Mouse (Mus musculus): Measurements from ENCODE around the gene Exoc6. TPM values are rescaled to one million over a fixed set of nuclear protein-coding genes. Genes with fewer than 3 reads are reported as not detected.
A peak's percentile ranks its signal among the peaks of the same experiment; 100 is the strongest.
"Not testable (repeated sequence)": the region's sequence is repeated elsewhere in the genome, so short reads cannot be mapped to it uniquely, and the experiment has no call there.

Gene Exoc6
- total RNA-seq, 1 experiment from 2014 or later: 116 TPM

DNA sequence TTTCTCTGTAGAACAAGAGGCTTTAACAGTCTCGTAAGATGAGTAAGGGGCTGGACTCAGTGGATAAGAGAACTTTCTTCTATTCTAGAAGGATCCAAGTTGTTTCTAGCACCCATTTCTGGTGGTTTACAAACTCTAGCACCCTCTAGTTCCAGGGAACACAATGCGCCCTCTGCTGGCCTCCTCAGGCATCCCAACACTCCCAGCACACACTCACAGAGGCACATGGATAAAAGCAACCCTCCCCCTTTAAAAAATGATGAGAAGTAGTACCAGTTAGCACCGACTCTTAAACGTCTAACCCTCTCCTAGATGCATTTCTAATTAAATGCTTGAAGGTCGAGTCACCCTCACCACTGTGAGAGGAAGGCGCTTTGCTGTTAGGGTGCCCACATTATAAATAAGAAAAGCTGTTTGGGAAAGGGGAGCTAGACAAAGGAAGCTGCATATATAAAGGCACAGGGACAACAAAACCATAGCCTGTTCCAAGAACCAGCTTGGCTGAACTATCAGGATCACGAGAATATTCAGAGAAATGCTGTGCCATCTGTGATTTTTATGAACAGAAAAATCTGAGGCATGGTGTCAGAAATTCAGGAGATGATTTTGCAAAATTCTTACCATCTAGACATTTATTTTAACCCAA is 18.9 kb upstream of the Exoc6 start:
- 0 out of 4 replicates have a peak, but pooled peaks of 1 of the 2 experiments have one; percentile 49 for ATAC-seq (replicated peaks in 1 of 2; ENCODE audit: insufficient read depth in 1 of 2, low FRiP score in 2 of 2, low TSS enrichment in 1 of 2, low read depth in 1 of 2, poor library complexity in 2 of 2, severe bottlenecking in 2 of 2)

DNA sequence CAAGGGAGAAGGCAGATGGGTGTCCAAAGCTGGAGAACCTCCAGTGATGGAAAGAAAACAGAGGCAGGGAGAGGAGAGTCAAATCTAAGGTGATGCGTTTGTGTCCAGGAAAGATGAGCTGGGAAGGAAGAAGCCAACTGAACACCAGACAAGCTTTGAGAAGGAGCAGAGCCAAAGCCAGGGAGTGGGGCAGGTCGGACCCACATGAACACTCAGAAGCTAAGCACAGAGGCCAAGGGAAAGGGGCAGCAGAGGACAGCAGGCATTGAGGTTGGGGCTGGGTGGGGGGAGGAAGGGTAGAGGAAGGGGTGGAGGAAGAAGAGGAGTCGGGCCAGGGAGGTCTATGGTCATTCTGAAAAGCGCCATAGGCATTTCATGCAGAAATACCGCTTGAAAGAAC is 17.0 kb upstream of the Exoc6 start:
- ATAC-seq (replicated peaks in 1 of 2; ENCODE audit: insufficient read depth in 1 of 2, low FRiP score in 2 of 2, low TSS enrichment in 1 of 2, low read depth in 1 of 2, poor library complexity in 2 of 2, severe bottlenecking in 2 of 2): no peak

DNA sequence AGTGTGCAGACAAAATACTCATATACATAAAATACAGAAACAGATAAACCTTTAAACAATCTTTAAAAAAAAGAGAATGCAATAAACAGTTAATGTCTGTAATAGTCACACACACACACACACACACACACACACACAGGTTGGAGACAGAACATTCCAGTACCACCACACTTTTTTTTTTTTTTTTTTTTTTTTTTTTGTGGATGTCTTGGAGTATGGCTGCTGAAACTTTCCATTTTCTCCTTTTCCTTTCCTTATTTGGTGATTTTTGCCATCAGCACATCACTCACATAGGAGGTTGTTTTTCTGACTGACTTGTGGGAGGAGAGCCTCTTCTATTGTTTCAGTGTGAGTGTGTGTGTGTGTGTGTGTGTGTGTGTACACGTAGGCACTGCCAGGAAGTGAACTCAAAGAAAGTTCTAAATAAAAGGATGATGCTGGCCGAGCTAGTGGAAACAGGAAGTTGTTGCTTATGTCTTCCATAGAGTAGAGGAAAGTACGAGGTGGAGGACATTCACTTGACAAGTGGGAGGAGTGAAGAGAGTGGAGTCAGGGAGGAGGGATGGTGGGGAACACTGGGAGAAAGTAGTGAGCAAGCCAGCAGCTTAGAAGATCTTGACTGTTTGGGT is 15.4 kb upstream of the Exoc6 start:
- peak; percentile 53 to 55; a peak in 2 of 4 replicates for ATAC-seq (replicated peaks in 1 of 2; ENCODE audit: insufficient read depth in 1 of 2, low FRiP score in 2 of 2, low TSS enrichment in 1 of 2, low read depth in 1 of 2, poor library complexity in 2 of 2, severe bottlenecking in 2 of 2)

DNA sequence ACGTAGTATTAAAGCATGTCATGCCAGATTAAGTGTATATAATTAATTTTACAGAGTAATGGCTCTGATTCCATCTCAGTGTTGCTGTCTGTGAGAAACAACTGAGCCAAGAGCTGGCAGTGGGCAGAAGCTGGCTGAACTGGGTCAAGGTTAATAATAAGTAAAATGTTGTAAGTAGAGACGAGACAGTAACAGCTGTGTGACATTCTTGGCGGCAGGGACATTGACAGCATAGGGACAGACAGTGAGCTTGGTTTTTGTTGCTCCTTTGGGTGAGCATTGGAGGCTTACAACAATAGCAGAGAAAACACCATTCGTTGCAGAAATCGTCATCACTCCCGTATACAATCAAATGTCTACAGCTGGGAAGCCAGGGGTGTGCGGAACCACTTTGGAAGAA is 13.8 kb upstream of the Exoc6 start:
- ATAC-seq (replicated peaks in 1 of 2; ENCODE audit: insufficient read depth in 1 of 2, low FRiP score in 2 of 2, low TSS enrichment in 1 of 2, low read depth in 1 of 2, poor library complexity in 2 of 2, severe bottlenecking in 2 of 2): no peak

DNA sequence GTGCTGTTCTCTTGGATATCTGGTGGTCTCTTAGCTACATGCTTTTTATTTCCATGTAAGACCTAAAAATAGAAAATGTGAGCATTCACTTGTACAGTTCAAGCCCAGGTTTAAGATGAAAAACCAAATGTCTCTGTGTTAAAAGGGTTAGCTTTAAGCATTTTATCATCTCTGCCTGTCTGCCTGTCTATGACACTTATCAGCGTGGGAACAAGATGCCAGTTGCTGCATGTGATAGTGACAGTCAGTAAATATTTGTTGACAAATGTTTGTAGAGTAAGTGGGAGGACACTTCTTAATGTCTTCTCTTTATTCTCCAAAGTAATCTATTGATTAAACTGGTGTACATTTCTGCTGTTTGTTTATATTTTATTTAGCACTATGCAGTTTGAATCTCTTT is 12.5 kb upstream of the Exoc6 start:
- ATAC-seq (replicated peaks in 1 of 2; ENCODE audit: insufficient read depth in 1 of 2, low FRiP score in 2 of 2, low TSS enrichment in 1 of 2, low read depth in 1 of 2, poor library complexity in 2 of 2, severe bottlenecking in 2 of 2): no peak

DNA sequence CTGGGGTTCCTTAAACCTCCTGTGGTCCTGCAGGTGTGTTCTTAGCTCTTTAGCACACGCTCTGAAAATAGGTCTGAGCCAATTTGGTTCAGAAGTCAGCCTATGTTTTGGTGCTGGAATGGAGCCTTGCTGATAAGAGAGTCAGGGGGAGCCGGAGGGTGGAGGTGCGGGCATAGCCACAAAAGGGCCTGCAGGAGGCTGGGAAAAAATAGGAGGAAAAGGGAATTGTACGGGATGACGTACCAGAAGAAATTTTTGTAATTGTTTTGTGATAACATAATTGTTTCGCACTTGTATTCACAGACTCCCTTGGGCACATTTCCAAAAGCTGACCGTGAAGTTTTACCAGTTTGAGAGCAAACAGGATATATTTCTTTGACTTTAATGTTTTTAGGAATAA is 10.0 kb upstream of the Exoc6 start:
- no peak for ATAC-seq (replicated peaks in 1 of 2; ENCODE audit: insufficient read depth in 1 of 2, low FRiP score in 2 of 2, low TSS enrichment in 1 of 2, low read depth in 1 of 2, poor library complexity in 2 of 2, severe bottlenecking in 2 of 2)

DNA sequence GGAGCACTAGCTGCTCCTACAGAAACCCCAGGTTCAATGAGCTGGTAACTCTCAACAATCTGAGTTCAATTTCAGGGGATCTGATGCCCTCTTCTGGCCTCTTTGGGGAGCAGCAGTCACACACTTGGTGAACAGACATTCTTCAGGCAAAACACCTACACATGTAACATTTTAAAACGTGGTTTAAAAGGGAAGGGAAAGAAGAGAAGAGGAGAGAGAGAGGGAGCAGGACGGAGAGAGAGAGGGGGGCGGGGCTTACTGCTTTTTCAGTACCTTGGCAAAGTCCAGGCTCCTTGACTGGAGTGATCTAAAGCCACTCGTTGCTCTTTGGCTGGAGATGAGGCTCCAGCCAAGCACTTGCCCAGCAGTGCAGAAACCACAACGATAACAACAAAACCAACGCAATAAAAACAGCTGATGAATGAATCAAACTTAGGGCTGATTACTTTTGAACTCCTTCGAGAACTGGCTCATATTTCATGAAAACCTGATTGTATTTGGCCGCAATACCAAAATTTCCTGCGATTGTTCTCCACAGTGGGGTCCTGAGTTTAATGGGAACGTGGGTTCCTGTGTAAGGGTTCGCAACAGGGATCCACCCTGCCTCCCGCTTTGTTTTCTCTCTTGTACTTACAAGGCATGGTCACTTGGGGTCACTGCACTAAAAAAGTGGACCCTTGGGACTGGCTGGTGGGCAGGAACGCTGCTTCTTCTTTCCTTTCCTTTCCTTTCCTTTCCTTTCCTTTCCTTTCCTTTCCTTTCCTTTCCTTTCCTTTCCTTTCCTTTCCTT is 6.5 kb upstream of the Exoc6 start:
- peak; percentile 40 to 67; a peak in 3 of 4 replicates for ATAC-seq (replicated peaks in 1 of 2; ENCODE audit: insufficient read depth in 1 of 2, low FRiP score in 2 of 2, low TSS enrichment in 1 of 2, low read depth in 1 of 2, poor library complexity in 2 of 2, severe bottlenecking in 2 of 2)

DNA sequence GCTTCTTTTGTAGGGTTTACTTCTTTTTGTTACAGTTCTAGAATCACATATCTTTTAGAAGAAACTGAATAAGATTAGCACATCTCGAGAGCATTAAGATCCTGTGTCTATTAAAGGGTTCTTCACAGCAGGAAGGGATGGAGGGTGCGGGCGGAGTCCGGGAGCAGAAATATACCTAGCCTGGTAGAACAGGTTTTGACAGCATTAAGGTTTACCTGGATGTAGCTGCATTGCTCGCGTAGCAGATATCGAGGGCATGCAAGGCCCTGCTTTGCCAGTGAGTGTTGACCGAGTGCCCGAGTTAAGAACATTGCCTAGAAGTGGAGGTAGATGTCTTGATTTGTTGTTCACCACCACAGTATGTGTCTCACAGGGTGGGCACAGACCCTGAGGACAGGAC is 5.7 kb upstream of the Exoc6 start:
- ATAC-seq (replicated peaks in 1 of 2; ENCODE audit: insufficient read depth in 1 of 2, low FRiP score in 2 of 2, low TSS enrichment in 1 of 2, low read depth in 1 of 2, poor library complexity in 2 of 2, severe bottlenecking in 2 of 2): no peak

DNA sequence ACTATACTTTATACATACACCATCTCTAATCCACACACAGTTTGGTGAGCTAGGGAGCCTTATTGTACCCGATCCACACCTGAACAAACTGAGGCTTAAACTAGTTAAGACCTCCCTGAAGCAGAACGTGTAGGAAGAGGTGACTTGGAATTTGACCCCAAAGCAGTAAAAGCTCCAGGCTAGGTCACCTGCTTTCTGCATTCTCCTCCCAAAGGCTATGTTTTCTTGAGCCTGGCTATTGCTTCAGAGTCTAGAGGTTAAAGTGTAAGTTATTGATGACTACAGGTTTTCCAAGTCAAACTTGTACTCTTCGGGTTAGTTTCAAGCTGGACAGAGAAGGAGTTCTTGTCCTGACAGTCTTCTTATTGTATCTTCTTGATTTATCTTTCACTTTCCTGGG is 5.0 kb upstream of the Exoc6 start:
- ATAC-seq (replicated peaks in 1 of 2; ENCODE audit: insufficient read depth in 1 of 2, low FRiP score in 2 of 2, low TSS enrichment in 1 of 2, low read depth in 1 of 2, poor library complexity in 2 of 2, severe bottlenecking in 2 of 2): no peak

DNA sequence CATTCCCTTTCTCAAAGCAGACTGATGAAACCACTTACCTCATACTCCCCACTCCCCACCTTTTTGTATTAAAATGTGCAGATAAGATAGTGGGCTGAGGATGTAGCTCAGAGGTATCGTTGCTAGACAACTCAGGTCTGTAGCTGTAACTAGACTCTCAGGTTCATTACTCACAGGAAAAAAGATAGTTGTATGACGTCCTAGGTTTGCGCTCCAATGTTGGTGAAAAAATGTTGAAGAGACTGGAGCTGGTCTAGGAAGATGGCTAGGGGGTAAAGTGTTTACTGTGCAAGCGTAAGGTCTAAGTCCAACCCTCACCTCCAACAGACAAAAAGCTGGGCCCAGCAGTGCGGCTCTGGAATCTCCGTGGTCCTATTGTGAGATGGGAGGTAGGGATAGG is 4.5 kb upstream of the Exoc6 start:
- ATAC-seq (replicated peaks in 1 of 2; ENCODE audit: insufficient read depth in 1 of 2, low FRiP score in 2 of 2, low TSS enrichment in 1 of 2, low read depth in 1 of 2, poor library complexity in 2 of 2, severe bottlenecking in 2 of 2): no peak

DNA sequence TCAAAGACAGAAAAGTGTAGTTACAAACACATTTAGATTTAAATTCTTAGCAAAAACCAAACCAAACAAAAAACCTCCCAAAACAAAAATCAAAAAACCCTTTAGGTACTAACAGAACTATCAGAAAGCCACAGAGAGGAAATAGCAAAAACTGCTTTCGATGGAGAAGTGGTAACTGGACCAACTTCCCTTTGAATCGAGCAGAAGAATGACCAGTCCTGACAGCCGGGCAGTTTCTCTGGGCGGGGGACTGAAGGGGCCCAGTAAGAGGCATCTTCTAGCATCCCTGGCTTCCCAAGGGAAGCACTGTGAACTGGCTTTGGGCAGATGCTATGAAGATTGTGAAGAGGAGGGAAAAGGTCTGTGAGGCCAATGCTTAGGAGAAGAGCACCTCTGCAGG is 3.4 kb upstream of the Exoc6 start:
- ATAC-seq (replicated peaks in 1 of 2; ENCODE audit: insufficient read depth in 1 of 2, low FRiP score in 2 of 2, low TSS enrichment in 1 of 2, low read depth in 1 of 2, poor library complexity in 2 of 2, severe bottlenecking in 2 of 2): peak in 1 of 2 experiments; percentile 18; a peak in 1 of 4 replicates

DNA sequence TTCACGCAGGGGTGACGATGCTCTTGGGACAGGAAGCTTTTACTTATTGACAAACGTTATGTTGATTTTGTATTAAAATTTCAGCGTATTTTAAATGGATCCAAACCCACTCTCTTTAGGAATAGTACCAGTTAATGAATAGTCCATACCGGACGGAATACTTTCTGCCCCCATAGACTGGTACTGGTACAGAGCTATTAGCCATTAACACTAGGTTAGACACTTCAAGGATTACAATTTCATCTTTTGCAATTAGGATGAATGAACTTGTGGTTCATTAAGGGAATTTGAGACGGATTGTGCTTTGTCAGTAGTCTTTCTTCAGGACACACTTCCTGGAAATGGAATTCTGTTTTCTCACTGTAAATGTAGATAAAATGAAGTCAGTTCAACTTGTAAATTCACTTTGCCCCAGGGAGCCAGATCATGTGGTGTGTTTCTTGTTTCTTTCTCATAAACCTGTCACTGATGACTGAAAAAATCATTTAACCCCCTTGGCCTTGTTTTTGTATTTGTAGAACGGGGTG is 885 bp downstream of the Exoc6 start:
- no peak for ATAC-seq (replicated peaks in 1 of 2; ENCODE audit: insufficient read depth in 1 of 2, low FRiP score in 2 of 2, low TSS enrichment in 1 of 2, low read depth in 1 of 2, poor library complexity in 2 of 2, severe bottlenecking in 2 of 2)

DNA sequence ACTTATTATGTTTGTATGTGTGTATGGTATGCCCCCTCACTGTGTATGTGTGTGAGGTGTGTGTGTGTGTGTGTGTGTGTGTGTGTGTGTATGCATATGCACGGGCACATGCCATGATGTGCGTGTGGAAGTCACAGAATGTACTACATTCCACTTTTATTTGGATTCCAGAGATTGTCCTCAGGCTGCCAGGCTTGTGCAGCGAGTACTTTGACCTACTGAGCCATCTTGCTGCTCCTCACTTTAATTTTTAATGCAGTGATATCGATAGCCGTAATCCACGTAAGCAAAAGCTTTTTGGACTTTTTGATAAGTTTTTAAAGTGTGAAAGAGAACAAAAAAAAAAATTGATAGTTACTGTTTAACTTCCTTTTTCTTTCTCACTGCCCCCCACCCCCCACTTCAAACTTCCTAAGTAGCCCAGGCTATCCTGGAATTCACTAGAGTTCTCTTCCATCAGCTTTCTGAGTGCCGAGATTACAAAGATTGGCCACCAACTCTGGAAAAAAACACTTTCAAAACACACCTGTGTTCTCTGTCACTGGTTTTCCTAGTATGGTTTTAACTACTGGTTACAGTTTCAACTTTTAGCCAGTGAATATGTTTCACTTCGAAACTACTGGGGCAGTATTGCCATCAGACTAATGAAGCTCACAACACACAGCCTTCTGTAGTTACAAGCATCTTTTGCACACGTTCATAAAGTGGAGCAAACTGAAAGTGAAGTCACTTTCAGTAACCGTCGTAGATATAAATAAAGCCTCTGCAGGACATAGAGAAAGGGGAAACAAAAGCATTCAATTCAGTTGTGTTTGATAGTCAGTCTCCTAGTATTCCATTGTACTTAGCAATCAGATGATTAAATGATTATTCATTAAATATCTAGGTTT is 3.4 kb downstream of the Exoc6 start:
- peak; percentile 44 to 63; a peak in 1 of 4 replicates for ATAC-seq (replicated peaks in 1 of 2; ENCODE audit: insufficient read depth in 1 of 2, low FRiP score in 2 of 2, low TSS enrichment in 1 of 2, low read depth in 1 of 2, poor library complexity in 2 of 2, severe bottlenecking in 2 of 2)

DNA sequence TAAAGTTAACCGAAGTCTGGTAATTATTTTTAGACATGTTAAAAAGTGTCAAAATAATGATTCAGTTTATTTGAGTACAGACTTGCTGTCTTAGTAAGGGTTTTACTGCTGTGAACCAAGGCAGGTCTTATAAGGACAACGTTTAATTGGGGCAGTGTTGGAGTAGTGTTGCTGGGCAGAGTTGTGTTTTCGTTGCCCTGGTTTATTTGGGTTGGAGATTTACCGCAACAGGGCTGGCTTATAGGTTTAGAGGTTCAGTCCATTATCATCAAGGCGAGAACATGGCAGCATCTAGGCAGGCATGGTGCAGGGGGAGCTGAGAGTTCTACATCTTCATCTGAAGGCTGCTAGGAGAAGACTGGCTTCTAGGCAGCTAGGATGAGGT is 4.0 kb downstream of the Exoc6 start:
- ATAC-seq (replicated peaks in 1 of 2; ENCODE audit: insufficient read depth in 1 of 2, low FRiP score in 2 of 2, low TSS enrichment in 1 of 2, low read depth in 1 of 2, poor library complexity in 2 of 2, severe bottlenecking in 2 of 2): not testable (repeated sequence)

DNA sequence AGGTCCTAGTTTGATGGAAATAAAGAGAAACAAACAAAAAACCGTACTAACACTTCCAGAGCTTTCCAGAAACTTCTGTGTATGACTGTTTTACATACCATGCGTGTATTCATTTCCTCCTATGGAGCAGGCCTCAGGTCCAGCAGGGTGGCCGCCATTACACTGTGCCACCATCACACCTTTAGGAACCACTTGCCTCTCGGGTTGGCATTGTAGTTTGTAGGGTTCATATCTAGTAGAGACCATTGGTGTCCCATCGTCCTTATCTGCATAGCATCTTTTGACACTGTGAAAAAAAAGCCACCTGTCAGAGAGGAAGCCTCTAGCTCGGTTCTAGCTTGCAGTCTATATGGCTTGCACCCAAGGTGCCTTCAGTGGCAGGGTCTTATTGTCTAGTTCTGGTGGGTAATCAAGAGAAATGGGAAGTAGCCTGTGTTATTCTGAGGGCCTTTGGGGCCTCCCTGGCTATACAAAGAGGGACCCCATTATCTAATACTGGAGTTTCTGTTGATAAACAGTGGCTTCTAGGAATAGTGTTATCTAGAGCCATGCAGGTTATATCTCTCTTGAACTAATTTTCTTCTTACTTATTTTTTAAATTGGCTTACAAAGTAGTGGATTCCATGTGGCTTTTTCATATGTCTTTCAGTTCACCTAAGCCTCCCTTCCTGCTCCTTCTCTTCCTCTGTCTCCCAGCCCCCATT is 5.8 kb downstream of the Exoc6 start:
- ATAC-seq (replicated peaks in 1 of 2; ENCODE audit: insufficient read depth in 1 of 2, low FRiP score in 2 of 2, low TSS enrichment in 1 of 2, low read depth in 1 of 2, poor library complexity in 2 of 2, severe bottlenecking in 2 of 2): no peak

DNA sequence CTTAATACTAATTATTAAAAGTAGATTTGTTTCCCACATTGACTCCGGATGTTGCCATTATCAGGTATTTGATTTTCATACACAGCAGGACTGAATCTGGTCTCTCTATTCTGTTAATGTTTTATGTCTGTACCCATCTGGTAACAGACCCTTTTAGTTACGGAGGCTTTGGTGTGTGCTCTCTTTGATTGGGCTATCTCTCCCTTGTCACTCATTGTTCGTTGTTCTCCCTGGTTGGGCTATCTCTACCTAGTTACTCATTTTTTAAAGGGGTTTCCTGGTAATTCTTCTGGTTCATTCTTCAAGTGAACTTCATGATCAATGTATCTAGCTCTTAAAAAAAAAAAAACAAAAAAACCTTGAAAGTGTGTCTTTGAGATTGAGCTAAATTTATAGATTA is 7.7 kb downstream of the Exoc6 start:
- ATAC-seq (replicated peaks in 1 of 2; ENCODE audit: insufficient read depth in 1 of 2, low FRiP score in 2 of 2, low TSS enrichment in 1 of 2, low read depth in 1 of 2, poor library complexity in 2 of 2, severe bottlenecking in 2 of 2): no peak
